Mouse (Mus musculus) kidney, postnatal 10 days (tissue): ENCODE measurements around the gene Sp1.

Experiments
- DNase-seq: peaks from one replicate; pipeline ENCODE4 v3.0.0; 2021; ENCODE audit warnings: mixed read lengths

Gene Sp1

DNA sequence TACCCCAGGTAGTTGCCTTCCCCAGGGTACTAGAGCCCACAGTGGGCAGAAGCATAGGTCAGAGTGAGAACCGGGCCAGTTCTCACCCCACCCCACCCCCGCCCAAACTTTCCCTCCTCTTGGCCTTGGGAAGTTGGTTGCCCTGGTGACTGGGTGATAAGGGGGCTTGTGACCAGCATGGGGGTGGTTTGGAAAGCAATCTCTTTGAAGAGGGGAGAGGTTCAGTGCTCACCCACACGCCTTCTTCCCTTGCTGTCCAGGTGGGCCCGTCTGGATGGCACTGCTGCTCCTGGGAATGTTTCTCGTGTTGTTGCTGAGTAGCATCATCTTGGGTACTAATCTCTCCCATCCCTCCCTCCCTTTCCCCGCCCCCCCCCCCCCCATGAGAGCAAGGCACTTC lies 40.5 kb downstream of the Sp1 start:
- no peak for DNase-seq

DNA sequence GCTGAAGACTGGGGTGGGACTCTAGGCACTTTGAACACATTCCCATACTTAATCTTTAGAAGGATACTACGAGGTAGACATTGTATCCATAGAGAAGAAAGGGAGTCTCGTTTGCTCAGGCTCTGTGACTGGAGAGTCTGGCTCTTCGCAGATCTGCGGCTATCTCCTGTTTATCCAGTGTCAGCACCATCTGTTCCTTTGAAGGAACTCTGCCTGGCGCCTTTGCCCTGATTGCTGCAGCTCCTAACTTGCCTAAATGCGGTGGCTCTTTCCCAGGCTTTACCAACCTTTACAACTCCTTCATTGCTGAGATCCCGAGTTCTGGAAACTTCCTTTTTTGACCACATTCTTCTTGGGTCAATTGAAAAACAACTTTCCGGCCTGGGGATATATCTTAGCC lies 43.4 kb downstream of the Sp1 start:
- DNase-seq: no peak

DNA sequence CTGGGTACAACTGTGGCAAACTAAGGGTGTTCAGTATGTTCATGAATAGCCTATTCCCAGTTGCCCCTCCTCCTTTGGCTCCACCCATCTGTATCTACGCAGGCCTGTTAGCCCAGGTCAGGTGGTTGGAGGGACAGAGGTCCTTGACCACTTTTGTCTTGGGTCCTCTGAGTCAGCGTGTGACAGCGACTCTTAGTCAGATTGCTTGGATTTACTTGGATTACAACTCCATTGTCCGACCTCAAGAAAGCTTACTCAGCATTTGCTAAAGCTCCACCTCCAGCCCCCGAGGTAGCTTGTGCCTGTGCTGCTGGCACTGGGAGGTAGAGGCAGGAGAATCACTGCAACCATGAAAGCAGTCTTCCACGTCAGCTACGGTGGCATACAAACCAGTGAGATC lies 45.0 kb downstream of the Sp1 start:
- DNase-seq: no peak

DNA sequence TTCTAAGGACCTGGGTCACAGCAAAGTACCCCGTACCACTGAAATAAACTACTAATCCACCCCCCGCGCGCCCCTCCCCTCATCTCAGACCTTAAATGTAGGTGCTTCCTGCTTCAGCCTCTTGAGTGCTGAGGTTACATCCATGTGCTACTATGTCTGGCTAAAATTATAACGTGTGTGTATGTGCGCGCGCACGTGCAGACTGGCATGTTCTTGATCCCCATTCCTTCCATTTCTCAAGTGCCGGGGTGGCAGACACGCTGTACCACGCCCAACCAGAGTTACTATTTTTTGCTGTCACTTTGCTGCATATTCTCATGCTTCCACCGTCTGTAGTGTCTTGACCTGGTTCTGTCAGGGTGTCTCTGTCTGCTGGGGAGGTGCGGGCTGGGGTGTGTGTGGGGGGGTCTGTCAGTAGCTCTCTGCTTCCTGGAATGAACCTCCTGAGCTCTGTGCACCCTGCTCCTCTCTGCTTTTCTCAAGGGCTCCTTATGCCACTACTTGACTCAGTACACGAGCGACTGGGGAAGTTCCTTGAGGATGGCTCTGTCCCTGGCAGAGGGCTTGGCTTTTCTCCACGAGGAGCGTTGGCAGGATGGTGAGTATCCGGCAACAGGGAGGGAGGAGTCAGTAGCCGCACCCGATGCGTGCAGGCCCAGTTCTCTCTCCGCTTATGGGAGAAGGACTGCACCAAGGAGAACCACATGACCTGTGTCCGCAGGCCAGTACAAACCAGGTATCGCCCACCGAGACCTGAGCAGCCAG lies 45.9 kb downstream of the Sp1 start:
- DNase-seq: no peak

DNA sequence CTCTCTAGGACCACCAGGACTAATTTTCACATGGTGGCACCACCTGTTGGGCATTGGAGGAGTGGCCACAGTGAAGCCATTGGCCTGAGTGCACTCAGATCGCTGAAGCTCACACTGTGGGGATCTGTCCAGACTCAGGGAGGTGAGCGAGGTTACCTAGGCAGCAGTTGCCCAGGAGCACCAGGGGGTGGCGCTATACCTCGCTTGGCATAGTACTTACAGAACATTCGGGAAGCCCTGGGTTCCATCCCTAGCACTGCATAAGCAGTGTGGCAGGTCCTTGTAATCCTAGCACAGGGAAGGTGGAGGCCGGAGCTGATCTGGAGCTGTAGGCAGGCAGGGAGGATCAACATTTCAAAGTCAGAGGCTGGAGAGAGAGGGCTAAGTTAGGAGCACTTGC lies 50.0 kb downstream of the Sp1 start:
- DNase-seq: no peak

DNA sequence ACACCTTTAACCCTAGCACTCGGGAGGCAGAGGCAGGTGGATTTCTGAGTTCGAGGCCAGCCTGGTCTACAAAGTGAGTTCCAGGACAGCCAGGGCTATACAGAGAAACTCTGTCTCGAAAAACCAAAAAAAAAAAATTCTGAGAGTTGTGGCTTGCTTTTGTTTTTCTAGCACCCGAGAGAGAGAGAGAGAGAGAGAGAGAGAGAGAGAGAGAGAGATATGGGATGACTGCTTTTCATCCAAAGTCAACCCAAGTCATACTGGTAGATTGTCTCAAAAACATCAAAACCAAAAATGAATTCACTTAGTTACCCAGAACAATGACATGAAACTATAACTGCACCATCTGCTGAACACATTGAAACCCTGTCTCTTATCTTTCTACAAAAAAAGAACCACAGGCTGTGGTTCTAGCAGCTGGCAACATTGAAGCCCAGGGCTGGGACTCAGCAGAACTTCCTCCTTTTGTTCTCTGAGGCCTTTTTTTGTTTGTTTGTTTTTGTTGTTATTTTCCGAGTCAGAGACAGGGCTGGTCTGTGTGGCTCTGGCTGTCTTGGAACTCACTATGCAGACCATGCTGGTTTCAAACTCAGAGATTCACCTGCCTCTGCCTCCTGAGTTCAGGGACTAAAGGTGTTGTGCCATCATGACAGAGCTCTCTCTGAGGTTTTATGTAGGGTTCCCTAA lies 52.2 kb downstream of the Sp1 start:
- no peak for DNase-seq

DNA sequence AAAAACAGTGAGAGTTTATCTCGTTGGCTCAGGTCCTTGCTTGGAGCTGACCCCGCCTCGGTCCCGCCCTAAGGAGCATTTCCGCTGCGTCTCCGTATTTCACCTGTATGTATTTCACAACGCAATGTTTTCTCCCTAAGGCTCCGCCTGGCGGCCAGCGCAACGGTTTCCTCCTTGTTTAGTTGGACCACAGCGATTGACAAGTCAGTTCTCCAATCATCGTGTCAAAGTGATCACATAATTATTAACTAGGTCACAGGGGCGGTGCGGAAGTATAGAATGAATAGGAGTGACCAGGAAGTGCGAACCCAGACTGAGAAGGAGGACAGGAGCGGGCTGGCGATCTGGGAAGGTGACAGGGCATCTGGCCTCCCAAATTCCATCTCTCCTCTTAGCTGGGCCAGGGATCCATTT lies 53.0 kb downstream of the Sp1 start, which contains the start of gene Prr13:
Prr13 (plus strand) TSS at position 125 of the 414 bp plus-strand sequence.
- peak; percentile 94 for DNase-seq

DNA sequence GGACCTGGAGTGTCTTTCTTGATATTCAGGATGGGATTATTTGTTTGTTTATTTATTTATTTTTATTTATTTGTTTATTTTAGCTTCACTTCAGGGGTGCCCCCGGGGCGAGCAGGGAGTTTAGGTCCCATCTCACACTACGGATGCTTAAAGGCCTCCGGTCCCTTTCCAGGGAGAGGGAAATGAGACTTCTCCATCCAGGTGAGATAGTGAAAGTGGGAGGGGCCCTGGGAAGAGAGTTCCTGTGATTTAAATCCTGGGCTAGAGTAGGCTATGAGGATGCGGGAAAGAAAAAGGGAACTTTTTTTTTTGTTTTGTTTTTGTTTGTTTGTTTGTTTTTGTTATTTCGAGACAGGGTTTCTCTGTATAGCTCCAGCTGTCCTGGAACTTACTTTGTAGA lies 53.4 kb downstream of the Sp1 start:
- DNase-seq: no peak

DNA sequence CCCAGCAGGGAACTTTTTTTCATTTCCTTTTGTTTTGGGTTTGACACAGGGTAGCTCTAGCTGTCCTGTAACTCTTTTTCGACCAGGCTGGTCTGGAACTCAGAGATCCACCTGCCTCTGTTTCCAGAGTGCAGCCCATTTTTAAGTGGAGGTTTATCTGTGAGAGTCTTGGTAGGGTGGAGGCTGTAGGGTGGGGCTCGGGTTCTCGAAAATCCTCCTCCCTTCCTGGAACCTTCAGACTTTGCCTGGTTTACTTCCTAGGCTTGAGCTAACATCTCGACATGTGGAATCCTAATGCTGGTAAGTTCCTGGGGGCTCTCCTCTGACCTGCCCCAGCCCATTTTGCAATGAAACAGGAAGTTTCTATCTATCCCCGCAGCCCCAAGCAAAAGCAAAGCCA lies 53.9 kb downstream of the Sp1 start:
- no peak for DNase-seq

DNA sequence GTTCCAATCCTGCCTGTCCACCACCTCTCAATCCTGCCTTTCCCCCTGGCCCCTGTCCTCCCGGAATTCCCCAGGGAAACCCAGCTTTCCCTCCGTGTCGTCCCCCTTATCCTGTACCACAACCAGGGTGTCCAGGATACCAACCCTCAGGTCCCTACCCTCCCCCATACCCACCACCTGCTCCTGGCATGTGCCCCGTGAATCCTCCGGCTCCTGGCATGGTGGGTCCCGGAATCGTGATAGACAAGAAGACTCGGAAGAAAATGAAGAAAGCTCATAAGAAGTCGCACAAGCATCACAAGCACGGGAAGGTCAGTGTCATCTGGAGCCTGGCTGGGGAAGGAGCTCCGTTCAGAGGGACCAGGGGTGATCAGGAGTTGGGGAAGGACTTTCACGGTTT lies 54.5 kb downstream of the Sp1 start:
- no peak for DNase-seq

DNA sequence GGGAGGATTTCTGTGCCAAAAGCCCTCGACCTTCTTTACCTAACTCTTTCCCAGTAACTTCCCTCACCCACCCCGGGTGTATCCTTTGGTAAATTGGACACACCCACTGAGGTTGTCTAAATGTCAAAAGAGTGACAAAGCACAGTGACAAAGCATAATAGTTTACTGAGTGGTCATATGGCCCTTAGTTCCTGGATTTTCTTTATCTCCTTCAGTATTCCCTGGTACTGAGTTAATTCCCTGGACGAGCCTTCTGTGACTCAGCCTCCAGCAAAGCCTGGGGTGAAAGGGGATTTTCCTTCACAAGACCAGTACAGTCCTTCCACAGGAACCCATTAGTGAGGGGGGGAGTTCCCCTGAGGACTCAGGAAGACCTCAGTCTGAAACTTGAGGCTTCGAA lies 55.0 kb downstream of the Sp1 start:
- DNase-seq: no peak

DNA sequence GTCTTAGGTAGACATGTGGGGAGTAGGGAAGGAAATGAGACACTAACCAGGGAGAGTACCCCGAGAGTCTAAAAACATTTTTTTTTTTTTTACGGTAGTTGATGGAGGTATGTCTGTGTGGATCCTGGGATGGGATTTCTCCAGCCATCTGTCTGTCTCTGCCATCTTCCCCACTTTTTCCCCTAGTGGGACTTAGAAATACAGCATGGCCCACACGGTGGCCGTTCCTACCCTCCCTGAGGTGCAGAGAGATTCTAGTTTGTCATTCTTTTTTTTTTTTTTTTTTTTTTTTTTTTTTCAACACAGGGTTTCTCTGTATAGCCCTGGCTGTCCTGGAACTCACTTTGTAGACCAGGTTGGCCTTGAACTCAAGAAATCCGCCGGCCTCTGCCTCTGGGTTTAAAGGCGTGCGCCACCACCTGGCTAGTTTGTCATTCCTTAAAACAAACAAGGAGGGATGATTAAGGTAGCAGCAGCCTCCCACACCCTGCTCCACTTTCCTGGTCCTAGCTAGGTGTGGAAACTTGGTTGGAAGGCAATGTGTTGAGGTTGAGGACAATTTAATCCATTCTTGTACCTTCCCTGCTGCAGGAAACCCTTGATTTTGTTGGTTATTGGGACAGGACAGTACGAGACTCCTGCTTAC lies 55.6 kb downstream of the Sp1 start:
- DNase-seq: no peak

DNA sequence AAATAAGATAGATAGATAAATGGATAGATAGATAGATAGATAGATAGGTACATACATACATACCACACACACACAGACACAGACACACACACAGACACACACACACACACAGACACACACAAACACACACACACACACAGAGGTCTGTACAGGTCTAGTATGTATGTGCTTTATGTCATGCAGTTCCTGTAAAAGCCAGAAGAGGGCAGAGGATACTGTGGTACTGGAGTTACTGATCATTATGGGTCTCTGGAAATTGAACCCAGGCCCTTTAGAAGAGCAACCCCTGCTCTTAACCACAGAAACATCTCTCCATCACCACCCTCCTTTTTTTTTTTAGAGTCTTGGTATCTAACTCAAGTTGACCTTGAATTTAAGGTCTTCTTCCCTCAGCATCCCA lies 57.7 kb downstream of the Sp1 start:
- DNase-seq: no peak

DNA sequence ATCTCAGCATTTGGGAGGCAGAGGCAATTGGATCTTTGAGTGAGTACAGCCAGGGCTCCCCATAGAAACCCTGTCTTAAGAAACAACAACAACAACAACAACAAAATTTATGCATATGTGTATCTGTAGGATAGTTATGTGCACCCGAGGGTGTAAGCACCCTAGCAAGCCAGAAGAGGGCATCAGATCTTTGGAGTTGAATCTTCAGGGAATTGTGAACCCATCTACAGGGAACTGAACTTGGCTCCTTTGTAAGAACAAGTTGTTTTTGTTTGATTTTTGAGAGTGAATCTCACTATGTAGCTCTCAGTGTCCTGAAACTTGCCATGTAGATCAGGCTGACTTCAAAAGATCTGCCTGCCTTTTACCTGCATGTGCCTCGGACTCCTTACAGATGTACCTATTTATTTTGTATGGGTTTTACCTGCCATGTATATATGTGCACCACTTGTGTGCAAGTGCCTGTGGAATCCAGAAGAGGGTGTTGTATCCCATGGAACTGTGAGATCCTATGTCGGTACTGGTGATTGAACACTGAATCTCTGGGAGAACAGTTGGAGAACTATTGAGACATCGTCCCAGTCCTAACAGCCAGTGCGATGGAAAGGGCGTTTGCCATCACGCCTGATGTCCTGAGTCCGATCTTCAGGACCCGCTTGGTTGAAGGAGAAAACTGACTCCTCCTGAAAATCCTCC lies 62.9 kb downstream of the Sp1 start:
- no peak for DNase-seq

DNA sequence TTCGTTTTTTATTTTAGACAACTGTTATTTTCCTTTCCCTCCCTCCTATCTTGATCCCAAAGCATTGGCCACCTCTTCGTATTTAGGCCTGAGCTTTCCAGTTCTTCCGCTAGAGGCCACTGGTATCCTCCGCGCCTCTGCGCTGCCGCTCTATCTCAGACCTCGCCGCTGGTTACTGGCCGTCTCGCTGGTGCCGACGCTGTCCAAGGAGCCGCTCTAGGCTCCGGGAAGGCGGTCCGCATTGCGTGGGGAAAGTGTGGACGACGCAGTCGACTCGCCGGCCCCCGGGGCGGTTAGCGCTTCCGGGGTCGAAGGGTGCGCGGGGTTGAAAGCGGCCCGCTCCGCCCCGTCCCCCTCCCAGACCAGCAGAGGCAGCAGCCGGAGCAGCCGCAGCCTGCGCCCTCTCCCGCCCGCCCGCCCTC lies 64.3 kb downstream of the Sp1 start, which contains the start of gene Pcbp2:
Pcbp2 (plus strand) TSS at position 357 of the 422 bp plus-strand sequence.
- peak; percentile 97 for DNase-seq

DNA sequence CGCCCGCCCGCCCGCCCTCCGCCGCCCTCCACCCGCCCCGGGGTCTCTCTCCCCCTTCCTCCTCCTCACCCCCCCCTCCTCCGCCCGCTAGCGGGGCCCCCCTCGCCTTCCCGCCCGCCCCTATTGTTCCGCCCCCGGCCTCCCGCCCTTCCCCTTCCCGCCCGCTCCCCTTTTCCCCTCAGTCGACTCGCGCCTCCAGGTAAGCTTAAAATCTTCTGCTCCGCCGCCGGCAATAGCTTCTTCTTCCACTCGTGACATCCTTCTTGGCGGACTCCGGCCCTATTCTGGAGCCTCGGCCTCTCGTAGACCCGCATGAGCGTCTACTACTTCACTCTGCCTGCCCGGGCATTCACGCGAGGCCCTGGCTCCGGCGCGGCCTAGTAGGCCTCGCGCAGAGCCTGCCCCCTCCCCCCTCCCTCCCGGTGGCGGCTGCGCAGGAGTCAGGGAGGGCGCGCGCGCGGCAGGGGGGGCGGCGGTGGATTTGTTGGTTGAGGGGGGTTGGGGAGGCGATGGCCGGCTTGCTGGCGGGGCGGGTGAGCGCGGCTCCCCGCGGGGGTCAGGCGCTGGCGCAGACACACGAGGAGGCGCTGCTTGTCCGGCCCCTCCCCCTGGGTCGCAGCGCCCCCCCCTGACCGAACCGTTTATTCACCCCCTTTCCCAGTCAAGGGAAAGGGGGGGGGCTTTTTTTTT lies 64.8 kb downstream of the Sp1 start:
- DNase-seq: peak; percentile 94

DNA sequence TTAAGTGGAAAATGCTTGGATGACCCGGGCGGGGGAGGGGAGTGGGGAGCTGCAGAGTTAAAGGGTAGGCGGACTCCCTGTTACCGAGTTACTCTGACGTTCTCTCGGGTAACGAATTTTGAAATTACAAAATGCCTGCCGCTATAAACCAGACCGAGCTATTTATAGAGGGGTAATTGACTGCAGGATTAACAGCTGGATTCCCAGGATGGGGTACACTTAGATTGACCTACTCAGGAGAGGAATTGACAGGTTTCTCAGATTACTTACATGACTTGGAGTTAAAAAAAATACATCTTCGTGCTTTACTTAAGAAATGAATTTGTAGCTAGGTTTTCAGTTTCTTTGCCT lies 65.3 kb downstream of the Sp1 start:
- DNase-seq: no peak

DNA sequence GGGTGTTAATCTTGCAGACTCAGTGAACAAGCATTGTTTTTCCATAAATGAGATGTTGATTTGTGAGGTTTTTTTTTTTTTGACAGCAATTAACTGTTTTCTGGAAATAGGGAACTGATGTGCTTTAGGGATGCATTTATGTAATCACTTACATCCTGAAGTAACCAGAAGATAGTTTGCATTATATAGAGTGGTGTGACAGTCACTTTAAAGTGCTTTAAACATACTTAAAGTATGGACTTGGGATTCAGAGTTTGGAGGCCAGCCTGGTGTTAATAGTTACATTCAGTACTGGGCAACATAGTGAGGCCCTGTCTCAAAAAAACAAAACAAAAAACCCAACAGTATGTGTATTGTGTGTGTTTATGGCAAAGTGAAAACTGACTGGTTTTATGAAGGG lies 65.8 kb downstream of the Sp1 start:
- no peak for DNase-seq

DNA sequence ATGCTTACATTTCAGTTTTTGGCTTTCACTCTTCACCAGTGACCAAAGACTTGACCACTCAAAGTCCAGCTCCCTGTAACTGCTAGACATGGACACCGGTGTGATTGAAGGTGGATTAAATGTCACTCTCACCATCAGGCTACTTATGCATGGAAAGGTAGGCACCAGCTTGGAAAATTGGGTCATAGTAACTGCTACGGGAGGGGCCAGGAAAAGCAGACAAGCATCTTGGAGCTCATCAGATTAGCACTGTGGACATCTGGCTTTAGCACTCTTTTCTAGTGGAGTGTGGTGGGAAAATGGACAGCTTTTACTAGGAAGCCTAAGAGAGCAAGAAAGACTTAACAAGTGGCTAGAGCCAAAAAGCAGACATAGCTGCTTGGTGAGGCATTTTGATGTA lies 67.3 kb downstream of the Sp1 start:
- DNase-seq: no peak

DNA sequence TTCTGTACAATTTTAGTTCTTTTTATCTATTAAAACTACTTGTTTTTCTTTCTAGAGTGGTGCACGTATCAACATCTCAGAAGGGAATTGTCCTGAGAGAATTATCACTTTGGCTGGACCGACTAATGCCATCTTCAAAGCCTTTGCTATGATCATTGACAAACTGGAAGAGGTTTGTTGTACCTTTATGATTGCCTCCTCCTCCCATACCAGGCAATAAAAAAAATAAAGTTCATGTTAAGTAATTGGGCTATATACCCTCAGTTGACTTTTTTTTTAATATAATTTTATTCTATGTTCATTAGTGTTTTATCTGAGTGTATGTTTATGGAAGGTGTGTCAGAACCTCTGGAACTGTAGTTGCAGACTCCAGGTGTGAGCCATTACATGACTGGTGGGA lies 68.6 kb downstream of the Sp1 start:
- no peak for DNase-seq

DNA sequence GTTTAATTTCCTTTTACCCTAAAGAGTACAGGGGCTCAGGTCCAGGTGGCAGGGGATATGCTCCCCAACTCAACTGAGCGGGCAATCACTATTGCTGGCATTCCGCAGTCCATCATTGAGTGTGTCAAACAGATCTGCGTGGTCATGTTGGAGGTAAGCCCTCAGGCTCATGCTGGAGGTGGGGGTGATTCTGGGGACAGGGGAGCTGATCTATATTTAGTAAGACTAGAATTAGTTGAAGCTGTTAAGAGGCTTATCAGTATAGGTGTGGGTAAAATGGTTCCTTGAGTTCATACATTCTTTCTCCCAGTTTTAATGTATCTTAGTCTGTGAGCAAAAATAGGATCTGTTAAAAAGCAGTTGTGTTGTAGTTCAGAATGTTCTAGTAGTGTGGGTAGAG lies 77.2 kb downstream of the Sp1 start:
- DNase-seq: no peak

DNA sequence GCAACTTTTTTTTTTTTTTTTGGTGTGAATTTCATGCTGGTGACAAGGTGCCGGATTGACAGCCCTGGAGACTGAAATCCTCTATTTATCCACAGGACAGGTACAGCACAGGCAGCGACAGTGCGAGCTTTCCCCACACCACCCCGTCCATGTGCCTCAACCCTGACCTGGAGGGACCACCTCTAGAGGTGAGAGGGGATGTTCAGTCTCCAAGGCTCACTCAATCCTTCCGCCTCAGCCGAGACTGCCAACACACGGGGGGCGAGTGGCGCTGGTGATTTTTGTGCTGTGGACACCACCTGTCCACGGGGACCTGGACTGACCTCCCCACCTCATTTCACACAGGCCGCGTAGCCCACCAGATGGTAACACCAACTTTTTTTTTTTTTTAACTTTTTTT lies 79.9 kb downstream of the Sp1 start:
- DNase-seq: no peak
